In genomic region chr11:98586087-98586891, GRCm38 (mm10) we compare ENCODE assay signal across 8 mouse cellular contexts. TPM values are rescaled to one million over a fixed set of nuclear protein-coding genes. Genes with fewer than 3 reads are reported as not detected.
DNase-seq lines count a peak whose midpoint lies in the region; ATAC-seq and TF ChIP-seq lines count a peak whose summit lies in the region.

No protein-coding gene starts in this region.

- peak; percentile 29 to 44 for DNase-seq in adrenal gland, adult 18-20 months (ENCODE audit: low spot score in 2 of 2)
- no peak for DNase-seq in adrenal gland, postnatal 4 days (ENCODE audit: low spot score in 2 of 2)
- no peak for DNase-seq in spleen, adult 2 months (ENCODE audit: low read depth in 1 of 2, low spot score in 2 of 2)
- no peak for DNase-seq in spleen, postnatal 14 days (ENCODE audit: low spot score in 2 of 2)
- peak; percentile 24 for DNase-seq in left cerebral cortex, postnatal 4 days

- peak overlapping the region; percentile 96 for H3K4me2 ChIP-seq in heart, embryonic 16.5 days (ENCODE audit: low read depth, low read length)
- H3K4me2 ChIP-seq in neural tube, embryonic 12.5 days (replicated peaks) = peak overlapping the region; percentile 92

- H3K4me1 ChIP-seq in spleen, adult 2 months (ENCODE audit: control insufficient read depth, insufficient read depth, insufficient read length) = peaks cover 3% of the 10 kb centered on the region; the same call in 1 of the 2 replicates
- H3K4me1 ChIP-seq in heart, embryonic 16.5 days (ENCODE audit: control insufficient read depth, insufficient read depth, low read length) = peaks cover 54% of the 10 kb centered on the region
- H3K4me1 ChIP-seq in neural tube, embryonic 12.5 days = peaks cover 27% of the 10 kb centered on the region

- H3K36me3 ChIP-seq in spleen, adult 2 months (ENCODE audit: control insufficient read depth, insufficient read depth, low read length) = peaks cover 14% of the 10 kb centered on the region
- H3K36me3 ChIP-seq in heart, embryonic 16.5 days (ENCODE audit: control insufficient read depth, insufficient read depth) = peaks cover 15% of the 10 kb centered on the region
- peaks cover 22% of the 10 kb centered on the region for H3K36me3 ChIP-seq in neural tube, embryonic 12.5 days

- peak overlapping the region; percentile 87 for H3K4me3 ChIP-seq in spleen, adult 2 months (ENCODE audit: extremely low read depth, insufficient read depth, insufficient read length)
- H3K4me3 ChIP-seq in heart, embryonic 16.5 days (ENCODE audit: low read length) = peak overlapping the region; percentile 71
- peak overlapping the region; percentile 84 for H3K4me3 ChIP-seq in neural tube, embryonic 12.5 days

- peak; percentile 15; the same call in 1 of the 2 replicates for ATAC-seq in heart, embryonic 16.5 days (replicated peaks; ENCODE audit: extremely low read depth, insufficient read depth, low FRiP score)
- ATAC-seq in neural tube, embryonic 12.5 days (ENCODE audit: low FRiP score, low read depth) = peak; percentile 42
- ATAC-seq in monocyte, adult 5-6 weeks (replicated peaks; ENCODE audit: insufficient number of reproducible peaks, low FRiP score, low TSS enrichment, poor library complexity, severe bottlenecking) = no peak

- H3K9me3 ChIP-seq in heart, embryonic 16.5 days (replicated peaks; ENCODE audit: control insufficient read depth, low read length) = no peaks in the 10 kb centered on the region
- H3K9me3 ChIP-seq in neural tube, embryonic 12.5 days = no peaks in the 10 kb centered on the region

- peak overlapping the region; percentile 91 for H3K9ac ChIP-seq in heart, embryonic 16.5 days (ENCODE audit: low read length)
- peak overlapping the region; percentile 91 for H3K9ac ChIP-seq in neural tube, embryonic 12.5 days

- H3K27ac ChIP-seq in spleen, adult 2 months (ENCODE audit: insufficient read depth, low read length) = no peak overlapping the region
- peak overlapping the region; percentile 87 for H3K27ac ChIP-seq in heart, embryonic 16.5 days (ENCODE audit: low read length)
- H3K27ac ChIP-seq in neural tube, embryonic 12.5 days = no peak overlapping the region

- no peaks in the 10 kb centered on the region for H3K27me3 ChIP-seq in spleen, adult 2 months (ENCODE audit: control insufficient read depth, insufficient read depth, low read length)
- no peaks in the 10 kb centered on the region for H3K27me3 ChIP-seq in heart, embryonic 16.5 days (ENCODE audit: control insufficient read depth, insufficient read depth, low read length)
- no peaks in the 10 kb centered on the region for H3K27me3 ChIP-seq in neural tube, embryonic 12.5 days (replicated peaks)

- intact Hi-C loops in left cerebral cortex, postnatal 4 days (cut with DNase I) = no loop called here

- no peak for TF ChIP-seq POLR2A in spleen, adult 2 months (IDR thresholded peaks at IDR 0.05; ENCODE audit: low read depth, low read length)

- 4% methylated on average over 22 of the region's 22 CpGs for WGBS in spleen, adult 2 months
- 2% methylated on average over 22 of the region's 22 CpGs for WGBS in heart, embryonic 16.5 days
- WGBS in neural tube, embryonic 12.5 days = 3% methylated on average over 22 of the region's 22 CpGs

- no peak for TF ChIP-seq CTCF in spleen, adult 2 months (IDR thresholded peaks at IDR 0.05; ENCODE audit: extremely low read depth, insufficient read depth, insufficient read length, insufficient replicate concordance)

RNA-seq across cellular contexts. Expression of gene Ormdl3, which starts 0.9 kb away (rescaled TPM):
- 100 to 1,000 TPM; 118 to 184 TPM for total RNA-seq in adrenal gland, adult 18-20 months (2021)
- 10 to 100 TPM; 74.7 to 84.1 TPM for total RNA-seq in adrenal gland, postnatal 4 days (2021)
- polyA plus RNA-seq in spleen, adult 2 months (2012; rRNA removed) = 37.4 and 42.9 TPM in 2 replicates
- polyA plus RNA-seq in heart, embryonic 16.5 days (2015; fragmentation: Nextera tagmentation; extraction: Ambion mirVana) = 65.1 and 66.7 TPM in 2 replicates
- 10 to 100 TPM; 60.7 to 64.9 TPM for total RNA-seq in left cerebral cortex, postnatal 4 days (2021)
- 70.4 and 72.2 TPM in 2 replicates for polyA plus RNA-seq in neural tube, embryonic 12.5 days (2016; fragmentation: Nextera tagmentation; extraction: Ambion mirVana)
- 10.6 to 34.4 TPM (median 16.6 TPM) in 3 replicates for total RNA-seq in monocyte, adult 5-6 weeks (2017)

RNA-seq across cellular contexts. Expression of gene Lrrc3c, which starts 11.8 kb away (rescaled TPM):
- not detected for total RNA-seq in adrenal gland, adult 18-20 months (2021)
- total RNA-seq in adrenal gland, postnatal 4 days (2021) = not detected
- polyA plus RNA-seq in spleen, adult 2 months (2012; rRNA removed) = not detected in 2 replicates
- polyA plus RNA-seq in heart, embryonic 16.5 days (2015; fragmentation: Nextera tagmentation; extraction: Ambion mirVana) = not detected in 2 replicates
- total RNA-seq in left cerebral cortex, postnatal 4 days (2021) = not detected
- polyA plus RNA-seq in neural tube, embryonic 12.5 days (2016; fragmentation: Nextera tagmentation; extraction: Ambion mirVana) = not detected in 2 replicates
- not detected in 3 replicates for total RNA-seq in monocyte, adult 5-6 weeks (2017)

RNA-seq across cellular contexts. Expression of gene Zpbp2, which starts 35.4 kb away (rescaled TPM):
- under 1 TPM; 0.22 to 0.43 TPM for total RNA-seq in adrenal gland, adult 18-20 months (2021)
- under 1 TPM in 1 of 2 experiments, not detected in 1; 0.45 TPM for total RNA-seq in adrenal gland, postnatal 4 days (2021)
- polyA plus RNA-seq in spleen, adult 2 months (2012; rRNA removed) = 1.2 TPM in 2 replicates
- 0.42 and 0.62 TPM in 2 replicates for polyA plus RNA-seq in heart, embryonic 16.5 days (2015; fragmentation: Nextera tagmentation; extraction: Ambion mirVana)
- not detected for total RNA-seq in left cerebral cortex, postnatal 4 days (2021)
- 0.15 TPM in 1 of 2 replicates, not detected in the other for polyA plus RNA-seq in neural tube, embryonic 12.5 days (2016; fragmentation: Nextera tagmentation; extraction: Ambion mirVana)
- 1.0 to 3.5 TPM (median 2.2 TPM) in 3 replicates for total RNA-seq in monocyte, adult 5-6 weeks (2017)

RNA-seq across cellular contexts. Expression of gene Gm12355, which starts 39.2 kb away (rescaled TPM):
- 10 to 100 TPM; 10.4 to 11.6 TPM for total RNA-seq in adrenal gland, adult 18-20 months (2021)
- total RNA-seq in adrenal gland, postnatal 4 days (2021) = 10 to 100 TPM; 23.3 to 26.6 TPM
- polyA plus RNA-seq in spleen, adult 2 months (2012; rRNA removed) = not detected in 2 replicates
- 0.30 and 2.9 TPM in 2 replicates for polyA plus RNA-seq in heart, embryonic 16.5 days (2015; fragmentation: Nextera tagmentation; extraction: Ambion mirVana)
- total RNA-seq in left cerebral cortex, postnatal 4 days (2021) = 10 to 100 TPM; 24.2 to 26.4 TPM
- 0.82 and 1.0 TPM in 2 replicates for polyA plus RNA-seq in neural tube, embryonic 12.5 days (2016; fragmentation: Nextera tagmentation; extraction: Ambion mirVana)
- 0.43 to 1.6 TPM in 2 of 3 replicates, not detected in the other for total RNA-seq in monocyte, adult 5-6 weeks (2017)

RNA-seq across cellular contexts. Expression of gene Gsdma3, which starts 39.9 kb away (rescaled TPM):
- total RNA-seq in adrenal gland, adult 18-20 months (2021) = 10 to 100 TPM; 15.6 to 19.6 TPM
- 10 to 100 TPM; 12.0 to 14.5 TPM for total RNA-seq in adrenal gland, postnatal 4 days (2021)
- not detected in 2 replicates for polyA plus RNA-seq in spleen, adult 2 months (2012; rRNA removed)
- 0.09 TPM in 1 of 2 replicates, not detected in the other for polyA plus RNA-seq in heart, embryonic 16.5 days (2015; fragmentation: Nextera tagmentation; extraction: Ambion mirVana)
- total RNA-seq in left cerebral cortex, postnatal 4 days (2021) = not detected
- polyA plus RNA-seq in neural tube, embryonic 12.5 days (2016; fragmentation: Nextera tagmentation; extraction: Ambion mirVana) = not detected in 2 replicates
- not detected in 3 replicates for total RNA-seq in monocyte, adult 5-6 weeks (2017)

Comparison
In these comparisons a context has a peak if more than half of its experiments do, and no peak if none do; other contexts are left out.
1. DNase-seq: peak in adrenal gland, adult 18-20 months (2 of 2) and left cerebral cortex, postnatal 4 days (single experiment); none in adrenal gland, postnatal 4 days (0 of 2), spleen, adult 2 months (0 of 2) and spleen, postnatal 14 days (0 of 2).
2. Peak in every context shown above with its lines, with median percentiles within 50 percentile points of each other: H3K4me3 ChIP-seq.